Mouse (Mus musculus) heart, adult 2 months (tissue): Measurements from ENCODE around the gene Adm2.

Source experiments
- CTCF ChIP-seq: fragments of 200-600 bp; IDR thresholded peaks from 2 replicates; pipeline ENCODE4 v1.8.1; 2022; ENCODE audit warnings: antibody characterized with exemption, mild to moderate bottlenecking, moderate library complexity
- EP300 ChIP-seq: fragments of 200-500 bp; IDR thresholded peaks from 2 replicates; pipeline ENCODE4 v1.6.1; 2011; ENCODE audit warnings: low read depth, low read length, control low read depth; ENCODE audit not compliant: insufficient read depth
- POLR2A ChIP-seq: fragments of 200-500 bp; IDR thresholded peaks from 2 replicates; pipeline ENCODE4 v1.6.1; 2011; ENCODE audit warnings: mild to moderate bottlenecking, low read depth, low read length, control low read depth; ENCODE audit not compliant: insufficient read depth

GRCm38 (mm10) chr15:89334271-89334670 is 11.8 kb downstream of the Adm2 start, which contains the start of gene Miox:
- no peak for TF ChIP-seq CTCF
- TF ChIP-seq POLR2A = no peak
- no peak for TF ChIP-seq EP300
